Mouse (Mus musculus) lung, embryonic 14.5 days (tissue): ENCODE data around the gene Cd79a. TPM values are rescaled to one million over a fixed set of nuclear protein-coding genes. Genes with fewer than 3 reads are reported as not detected.

Experiments
- ATAC-seq: fragments of 200-750 bp; cut with Nextera tagmentation; 2 replicates; pipeline ENCODE4 v1.8.0; 2017; ENCODE audit warnings: mild to moderate bottlenecking, moderate TSS enrichment, moderate library complexity; ENCODE audit not compliant: insufficient read depth
- DNase-seq: peaks from one replicate; pipeline ENCODE4 v3.0.0-alpha.2; 2015
- H3K27ac ChIP-seq: fragments of 300-500 bp; sonication (generic); 2 replicates; pipeline ENCODE4 v1.5.1; 2014; ENCODE audit warnings: low read depth, mild to moderate bottlenecking, moderate library complexity
- H3K27me3 ChIP-seq: fragments of 300-500 bp; sonication (generic); 2 replicates; pipeline ENCODE4 v1.6.1; 2014; ENCODE audit warnings: low read length, control low read depth; ENCODE audit not compliant: insufficient read depth
- H3K36me3 ChIP-seq: fragments of 300-500 bp; sonication (generic); 2 replicates; pipeline ENCODE4 v1.6.1; 2014; ENCODE audit warnings: control low read depth; ENCODE audit not compliant: insufficient read depth
- H3K4me1 ChIP-seq: fragments of 300-500 bp; sonication (generic); 2 replicates; pipeline ENCODE4 v1.6.1; 2014; ENCODE audit warnings: antibody characterized with exemption, control low read depth; ENCODE audit not compliant: insufficient read depth
- H3K4me2 ChIP-seq: fragments of 300-500 bp; sonication (generic); 2 replicates; pipeline ENCODE4 v1.6.1; 2014; ENCODE audit warnings: mild to moderate bottlenecking
- H3K4me3 ChIP-seq: fragments of 300-500 bp; sonication (generic); 2 replicates; pipeline ENCODE4 v1.5.1; 2014; ENCODE audit warnings: low read depth, low read length
- H3K9ac ChIP-seq: fragments of 300-500 bp; sonication (generic); 2 replicates; pipeline ENCODE4 v1.6.1; 2014
- H3K9me3 ChIP-seq: fragments of 300-500 bp; sonication (generic); 2 replicates; pipeline ENCODE4 v1.6.1; 2016; ENCODE audit warnings: low read depth, low read length, control low read depth
- CTCF ChIP-seq: IDR thresholded peaks from 2 replicates; pipeline ENCODE4 v1.5.1; 2016; ENCODE audit warnings: antibody characterized with exemption, low read depth
- WGBS: fragments of 180-500 bp; shearing (Covaris S2); extraction: QIAGEN DNeasy Blood & Tissue Kit; methylation state at CpG from one replicate; pipeline ENCODE4 v1.1.7; 2014; 5-methylcytosine and 5-hydroxymethylcytosine counted together
- polyA plus RNA-seq: library from polyadenylated mRNA; unstranded; fragments of >200 nt; fragmentation: Nextera tagmentation; extraction: Ambion mirVana; gene quantifications from 2 replicates; pipeline ENCODE4 v1.2.1, GENCODE M21; 2014

The Cd79a gene
- polyA plus RNA-seq, 1 experiment from 2014 or later = 0.24 TPM

GRCm38 (mm10) chr7:24856460-24857120, 40.6 kb upstream of the Cd79a start:
- Histone ChIP-seq H3K9ac (no peak overlapping the region), H3K4me1 (no peaks in the 10 kb centered on the region), H3K4me2 (no peak overlapping the region), H3K36me3 (no peaks in the 10 kb centered on the region), H3K9me3 (no peaks in the 10 kb centered on the region), H3K27me3 (no peaks in the 10 kb centered on the region), H3K27ac (no peak overlapping the region), H3K4me3 (no peak overlapping the region)
- DNase-seq = no peak
- no peak for ATAC-seq
- 49% methylated on average over 6 of the region's 6 CpGs for WGBS
- TF ChIP-seq CTCF = no peak

GRCm38 (mm10) chr7:24859234-24859633, 37.9 kb upstream of the Cd79a start:
- no peaks in the 10 kb centered on the region for H3K4me1 ChIP-seq
- no peak overlapping the region for H3K4me3 ChIP-seq
- no peaks in the 10 kb centered on the region for H3K36me3 ChIP-seq
- no peak overlapping the region for H3K9ac ChIP-seq
- no peak for TF ChIP-seq CTCF
- no peak overlapping the region for H3K27ac ChIP-seq
- H3K27me3 ChIP-seq = no peaks in the 10 kb centered on the region
- ATAC-seq = no peak
- no peak overlapping the region for H3K4me2 ChIP-seq
- DNase-seq = no peak
- 66% methylated on average over 5 of the region's 5 CpGs for WGBS
- H3K9me3 ChIP-seq = no peaks in the 10 kb centered on the region

- H3K4me2 ChIP-seq = no peak within 1 kb of the TSS
- no peak within 1 kb of the TSS for H3K4me3 ChIP-seq
- no peaks in the 10 kb centered on the region for H3K4me1 ChIP-seq
- no peaks in the 10 kb centered on the region for H3K27me3 ChIP-seq
- H3K9ac ChIP-seq = no peak within 1 kb of the TSS
- no peaks in the 10 kb centered on the region for H3K36me3 ChIP-seq
- H3K9me3 ChIP-seq = no peaks in the 10 kb centered on the region
- TF ChIP-seq CTCF = no peak
- WGBS = 78% methylated on average over 7 of the region's 7 CpGs
- DNase-seq = no peak
- no peak for ATAC-seq
- no peak within 1 kb of the TSS for H3K27ac ChIP-seq
Measured at GRCm38 (mm10) chr7:24861913-24862312, 35.3 kb upstream of the Cd79a start, which contains the start of gene Gm9844. Gene Gm9844, plus strand, starts transcription at chr7:24862213.

- Histone ChIP-seq H3K9me3 (no peaks in the 10 kb centered on the region), H3K36me3 (no peaks in the 10 kb centered on the region), H3K27me3 (no peaks in the 10 kb centered on the region), H3K9ac (no peak overlapping the region), H3K4me2 (no peak overlapping the region), H3K4me1 (no peaks in the 10 kb centered on the region), H3K4me3 (no peak overlapping the region), H3K27ac (no peak overlapping the region)
- ATAC-seq (no peak), DNase-seq (no peak)
- 73% methylated on average over 4 of the region's 4 CpGs for WGBS
- TF ChIP-seq CTCF = no peak
Measured at GRCm38 (mm10) chr7:24862853-24863252, 34.3 kb upstream of the Cd79a start.

- no peak for DNase-seq
- 28% methylated on average over 6 of the region's 6 CpGs for WGBS
Measured at GRCm38 (mm10) chr7:24864156-24864555, 33.0 kb upstream of the Cd79a start.

GRCm38 (mm10) chr7:24869080-24869479, 28.1 kb upstream of the Cd79a start:
- Histone ChIP-seq H3K36me3 (no peaks in the 10 kb centered on the region), H3K4me3 (no peak overlapping the region), H3K4me2 (no peak overlapping the region), H3K27me3 (no peaks in the 10 kb centered on the region; the same call in none of the 2 replicates), H3K4me1 (no peaks in the 10 kb centered on the region), H3K27ac (no peak overlapping the region), H3K9ac (no peak overlapping the region), H3K9me3 (no peaks in the 10 kb centered on the region)
- WGBS = 64% methylated on average over 17 of the region's 17 CpGs
- ATAC-seq (no peak), DNase-seq (no peak)
- TF ChIP-seq CTCF = no peak

More at GRCm38 (mm10) chr7:24864156-24864555, 33.0 kb upstream of the Cd79a start:
- no peak overlapping the region for H3K4me3 ChIP-seq
- no peaks in the 10 kb centered on the region for H3K9me3 ChIP-seq
- TF ChIP-seq CTCF = no peak
- no peaks in the 10 kb centered on the region; the same call in 1 of the 2 replicates for H3K27me3 ChIP-seq
- no peak overlapping the region for H3K9ac ChIP-seq
- no peaks in the 10 kb centered on the region for H3K4me1 ChIP-seq
- H3K27ac ChIP-seq = no peak overlapping the region
- H3K4me2 ChIP-seq = no peak overlapping the region
- ATAC-seq = no peak
- H3K36me3 ChIP-seq = no peaks in the 10 kb centered on the region

- Histone ChIP-seq H3K9ac (no peak within 1 kb of the TSS), H3K4me1 (no peaks in the 10 kb centered on the region), H3K4me3 (no peak within 1 kb of the TSS), H3K27me3 (no peaks in the 10 kb centered on the region; the same call in none of the 2 replicates), H3K9me3 (no peaks in the 10 kb centered on the region), H3K36me3 (no peaks in the 10 kb centered on the region), H3K27ac (no peak within 1 kb of the TSS), H3K4me2 (no peak within 1 kb of the TSS)
- no peak for ATAC-seq
- no peak for TF ChIP-seq CTCF
- WGBS = 44% methylated on average over 39 of the region's 41 CpGs
- no peak for DNase-seq
Measured at GRCm38 (mm10) chr7:24869532-24870165, 27.5 kb upstream of the Cd79a start, which contains the start of the genes Lypd4 and Dmrtc2. Gene Lypd4, minus strand, starts transcription at chr7:24869941. Gene Dmrtc2, plus strand, starts transcription at chr7:24870057.
